Comparison of ENCODE assay signal across 22 mouse cellular contexts in genomic region chr6:91541276-91541675, GRCm38 (mm10). TPM values are rescaled to one million over a fixed set of nuclear protein-coding genes. Genes with fewer than 3 reads are reported as not detected.
DNase-seq lines count a peak whose midpoint lies in the region; ATAC-seq lines count a peak whose summit lies in the region.
"Had no signal": no experiment of that assay in that cellular context is flagged by ENCODE, and none has a peak within 500 bp of the region (broad histone marks: within the 10 kb centered on the region; RNA-seq: fewer than 3 reads in every experiment).

No protein-coding gene starts in this region.

- no peak overlapping the region for H3K4me2 ChIP-seq in embryonic facial prominence, embryonic 13.5 days
- no peak overlapping the region for H3K4me2 ChIP-seq in midbrain, embryonic 11.5 days
- H3K4me2 ChIP-seq: embryonic facial prominence, embryonic 12.5 days; heart, embryonic 11.5 days; hindbrain, embryonic 12.5 days; hindbrain, embryonic 15.5 days had no signal

- H3K27me3 ChIP-seq in embryonic facial prominence, embryonic 13.5 days: no peaks in the 10 kb centered on the region
- no peaks in the 10 kb centered on the region; the same call in 1 of the 2 replicates for H3K27me3 ChIP-seq in embryonic facial prominence, embryonic 10.5 days (replicated peaks; ENCODE audit: low read depth, poor library complexity, severe bottlenecking)
- H3K27me3 ChIP-seq in midbrain, embryonic 11.5 days (ENCODE audit: control insufficient read depth, insufficient read depth, low read length): no peaks in the 10 kb centered on the region
- no peaks in the 10 kb centered on the region for H3K27me3 ChIP-seq in midbrain, embryonic 10.5 days (ENCODE audit: low read depth, poor library complexity, severe bottlenecking)
- H3K27me3 ChIP-seq: embryonic facial prominence, embryonic 12.5 days; hindbrain, embryonic 12.5 days; hindbrain, embryonic 15.5 days had no signal

- H3K4me1 ChIP-seq in embryonic facial prominence, embryonic 13.5 days: peaks cover 23% of the 10 kb centered on the region
- peaks cover 33% of the 10 kb centered on the region for H3K4me1 ChIP-seq in embryonic facial prominence, embryonic 10.5 days
- H3K4me1 ChIP-seq in midbrain, embryonic 11.5 days (ENCODE audit: control insufficient read depth, insufficient read depth, low read length): no peaks in the 10 kb centered on the region
- 0 out of 2 replicates have a peak, but pooled peaks cover 5% of the 10 kb centered on the region for H3K4me1 ChIP-seq in midbrain, embryonic 10.5 days

- no peak overlapping the region for H3K9ac ChIP-seq in embryonic facial prominence, embryonic 13.5 days
- H3K9ac ChIP-seq in midbrain, embryonic 11.5 days (ENCODE audit: low read length): no peak overlapping the region
- H3K9ac ChIP-seq: embryonic facial prominence, embryonic 12.5 days; forebrain, postnatal 0 days; hindbrain, embryonic 12.5 days; hindbrain, embryonic 15.5 days had no signal

- ATAC-seq in embryonic facial prominence, embryonic 13.5 days (ENCODE audit: insufficient number of reproducible peaks, insufficient read depth, low FRiP score, low TSS enrichment, low read depth): no peak
- no peak for ATAC-seq in midbrain, embryonic 11.5 days (ENCODE audit: low FRiP score)
- ATAC-seq: CD4-positive, CD25-positive, alpha-beta regulatory T cell, adult 4 months; forebrain, embryonic 14.5 days; forebrain, postnatal 0 days had no signal

- H3K4me3 ChIP-seq in embryonic facial prominence, embryonic 13.5 days: no peak overlapping the region
- H3K4me3 ChIP-seq in embryonic facial prominence, embryonic 10.5 days: no peak overlapping the region
- H3K4me3 ChIP-seq in midbrain, embryonic 11.5 days (ENCODE audit: low read depth, low read length): no peak overlapping the region
- no peak overlapping the region for H3K4me3 ChIP-seq in midbrain, embryonic 10.5 days
- H3K4me3 ChIP-seq: embryonic facial prominence, embryonic 12.5 days; erythroblast, embryonic 14.5 days; gastrocnemius, adult 2 months; hindbrain, embryonic 12.5 days; hindbrain, embryonic 15.5 days had no signal

- no peak for DNase-seq in embryonic facial prominence, embryonic 10.5 days (ENCODE audit: low spot score)
- peak; percentile 73 for DNase-seq in midbrain, embryonic 11.5 days (ENCODE audit: low spot score, missing footprints)
- DNase-seq in midbrain, embryonic 10.5 days (ENCODE audit: low spot score): no peak
- DNase-seq in NIH3T3 (ENCODE audit: low read depth): peak; percentile 76
- DNase-seq in thymus, postnatal 10 days (ENCODE audit: low spot score in 2 of 2): no peak
- DNase-seq: adrenal gland, postnatal 10 days; adrenal gland, postnatal 36 days; cerebellum, adult 18-20 months; cerebellum, adult 9-10 months; cerebellum, postnatal 14 days; forebrain, postnatal 0 days; gastrocnemius, adult 2 months; gastrocnemius, postnatal 14 days; heart, adult 11 months had no signal

- H3K9me3 ChIP-seq in embryonic facial prominence, embryonic 13.5 days: no peaks in the 10 kb centered on the region
- H3K9me3 ChIP-seq in embryonic facial prominence, embryonic 10.5 days: no peaks in the 10 kb centered on the region
- no peaks in the 10 kb centered on the region for H3K9me3 ChIP-seq in midbrain, embryonic 11.5 days (ENCODE audit: control insufficient read depth, low read length)
- H3K9me3 ChIP-seq in midbrain, embryonic 10.5 days (replicated peaks): no peaks in the 10 kb centered on the region
- H3K9me3 ChIP-seq: embryonic facial prominence, embryonic 12.5 days; hindbrain, embryonic 12.5 days; hindbrain, embryonic 15.5 days had no signal

- 0 out of 2 replicates have a peak overlapping the region, but pooled peaks have one; percentile 18 for H3K27ac ChIP-seq in embryonic facial prominence, embryonic 13.5 days
- no peak overlapping the region for H3K27ac ChIP-seq in embryonic facial prominence, embryonic 10.5 days (replicated peaks)
- H3K27ac ChIP-seq in midbrain, embryonic 11.5 days (ENCODE audit: low read depth, low read length): no peak overlapping the region
- no peak overlapping the region for H3K27ac ChIP-seq in midbrain, embryonic 10.5 days (replicated peaks)
- H3K27ac ChIP-seq: embryonic facial prominence, embryonic 12.5 days; gastrocnemius, adult 2 months; hindbrain, embryonic 12.5 days; hindbrain, embryonic 15.5 days had no signal

- no peaks in the 10 kb centered on the region for H3K36me3 ChIP-seq in embryonic facial prominence, embryonic 13.5 days
- H3K36me3 ChIP-seq in embryonic facial prominence, embryonic 10.5 days (replicated peaks): no peaks in the 10 kb centered on the region
- H3K36me3 ChIP-seq in midbrain, embryonic 11.5 days (ENCODE audit: control insufficient read depth, insufficient read depth, low read length): no peaks in the 10 kb centered on the region
- no peaks in the 10 kb centered on the region for H3K36me3 ChIP-seq in midbrain, embryonic 10.5 days
- H3K36me3 ChIP-seq: embryonic facial prominence, embryonic 12.5 days; hindbrain, embryonic 12.5 days; hindbrain, embryonic 15.5 days had no signal

- WGBS in embryonic facial prominence, embryonic 13.5 days: 59% methylated on average over 3 of the region's 3 CpGs
- WGBS in embryonic facial prominence, embryonic 10.5 days: 67% methylated on average over 3 of the region's 3 CpGs
- 70% methylated on average over 3 of the region's 3 CpGs for WGBS in midbrain, embryonic 11.5 days
- whole genome bisulfite sequencing in midbrain, embryonic 10.5 days: 81% methylated on average over 3 of the region's 3 CpGs

RNA-seq across cellular contexts. Expression of gene Lsm3, which starts 25.5 kb away (rescaled TPM):
- 281 and 293 TPM in 2 replicates for polyA plus RNA-seq in embryonic facial prominence, embryonic 13.5 days (2015; fragmentation: Nextera tagmentation; extraction: Ambion mirVana)
- 444 and 453 TPM in 2 replicates for polyA plus RNA-seq in embryonic facial prominence, embryonic 10.5 days (2016; fragmentation: Nextera tagmentation; extraction: Ambion mirVana)
- polyA plus RNA-seq in midbrain, embryonic 11.5 days (2014; fragmentation: Nextera tagmentation; extraction: Ambion mirVana): 285 and 305 TPM in 2 replicates
- polyA plus RNA-seq in midbrain, embryonic 10.5 days (2016; fragmentation: Nextera tagmentation; extraction: Ambion mirVana): 341 and 391 TPM in 2 replicates

RNA-seq across cellular contexts. Expression of gene Xpc, which starts 25.6 kb away (rescaled TPM):
- polyA plus RNA-seq in embryonic facial prominence, embryonic 13.5 days (2015; fragmentation: Nextera tagmentation; extraction: Ambion mirVana): 20.9 and 21.0 TPM in 2 replicates
- 26.7 and 27.3 TPM in 2 replicates for polyA plus RNA-seq in embryonic facial prominence, embryonic 10.5 days (2016; fragmentation: Nextera tagmentation; extraction: Ambion mirVana)
- 21.6 and 23.2 TPM in 2 replicates for polyA plus RNA-seq in midbrain, embryonic 11.5 days (2014; fragmentation: Nextera tagmentation; extraction: Ambion mirVana)
- 22.8 and 24.3 TPM in 2 replicates for polyA plus RNA-seq in midbrain, embryonic 10.5 days (2016; fragmentation: Nextera tagmentation; extraction: Ambion mirVana)

Comparison
In these comparisons a context has a peak if more than half of its experiments do, and no peak if none do; other contexts are left out.
1. DNase-seq: peak in midbrain, embryonic 11.5 days (single experiment) and NIH3T3 (single experiment); none in embryonic facial prominence, embryonic 10.5 days (single experiment), midbrain, embryonic 10.5 days (single experiment) and thymus, postnatal 10 days (0 of 2).